ENCODE assay signal across 1 mouse cellular context in the genomic region with DNA sequence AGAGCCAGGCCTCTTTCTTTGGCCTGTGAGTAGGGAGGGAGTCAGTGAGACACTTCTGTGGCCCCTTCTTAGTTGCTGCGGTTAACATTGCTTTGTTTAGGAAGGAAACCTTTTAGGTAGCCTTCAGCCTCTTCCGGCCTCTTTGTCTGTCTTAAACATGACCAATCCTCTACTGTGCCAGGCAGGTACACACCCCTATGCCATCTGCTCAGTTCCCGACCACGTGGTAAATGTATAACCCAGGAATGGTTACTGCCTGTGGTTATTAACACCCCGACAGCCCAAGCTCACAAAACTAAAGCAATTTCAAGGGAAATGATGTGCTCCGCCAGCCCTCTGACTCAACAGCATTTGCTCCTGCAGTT.
TF ChIP-seq lines count a peak whose summit lies in the region.

No protein-coding gene starts in this region.

TF ChIP-seq in MEL, 35 proteins besides CTCF, POLR2A, EP300 and RAD21 (continued from another document):
- TF ChIP-seq USF2 (IDR thresholded peaks at IDR 0.05; ENCODE audit: borderline replicate concordance in 1 of 2, insufficient read depth in 1 of 2, low read depth in 1 of 2, low read length in 2 of 2) (no peak), MXI1 (IDR thresholded peaks at IDR 0.05; ENCODE audit: low read depth, low read length) (peak; percentile 62; the same call in 1 of the 2 replicates)
TF ChIP-seq in MEL: peak in this region for 4.
